Mouse (Mus musculus): Measurements from ENCODE around the gene Tex48.
A peak's percentile ranks its signal among the peaks of the same experiment; 100 is the strongest.

Tex48 gene

DNA sequence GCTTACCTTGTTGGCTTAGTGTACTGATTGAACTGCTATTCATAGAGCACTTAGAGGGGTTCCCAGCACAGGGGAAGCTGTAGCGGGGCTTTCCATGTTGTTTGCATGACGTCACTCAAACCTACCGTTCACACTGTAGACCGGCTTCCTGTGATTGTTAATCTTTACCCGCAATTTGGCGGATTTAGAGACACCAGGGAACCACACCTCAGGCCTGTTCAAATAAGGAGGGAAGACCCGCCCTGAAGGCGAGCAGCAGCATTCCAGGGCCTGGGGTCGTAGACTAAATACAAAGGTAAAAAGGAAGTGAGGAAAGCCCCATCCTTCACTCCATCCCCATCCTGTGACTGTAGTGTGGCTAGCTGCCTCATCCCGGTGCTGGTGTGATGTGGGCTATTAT is 27.0 kb downstream of the Tex48 start:
- DNase-seq (ENCODE audit: low spot score in 2 of 2) = no peak

DNA sequence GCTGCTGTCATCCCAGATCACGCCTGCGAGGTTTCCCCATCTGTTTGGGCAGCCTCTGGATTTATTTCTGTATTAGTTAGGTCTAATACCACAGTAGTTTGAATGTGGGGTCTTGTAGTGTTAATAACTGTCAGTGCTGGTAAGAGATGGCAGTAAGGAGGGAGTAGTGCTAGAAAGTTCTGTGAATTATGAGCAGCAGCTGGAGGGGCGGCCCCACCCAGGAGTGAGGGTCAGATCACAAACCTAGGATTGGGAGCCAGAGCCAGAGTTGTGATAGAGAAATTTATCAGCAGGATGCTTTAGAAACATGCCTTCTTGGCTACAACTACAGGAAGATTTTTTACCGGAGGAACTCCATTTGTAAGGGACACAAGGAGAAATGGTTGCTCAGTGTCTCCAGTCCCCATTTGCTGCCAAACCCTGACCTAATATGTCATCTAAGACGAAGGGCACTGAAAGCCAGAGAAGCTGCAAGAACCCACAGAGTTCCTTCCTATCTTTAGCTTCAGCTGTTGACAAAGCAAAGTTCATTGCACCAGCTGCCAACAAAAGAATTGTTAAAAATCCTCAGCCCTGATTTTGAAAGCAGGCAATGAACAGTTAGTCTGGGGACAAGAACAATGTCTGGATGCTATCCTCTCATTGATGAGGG is 27.6 kb downstream of the Tex48 start:
- no peak for DNase-seq (ENCODE audit: low spot score in 2 of 2)

DNA sequence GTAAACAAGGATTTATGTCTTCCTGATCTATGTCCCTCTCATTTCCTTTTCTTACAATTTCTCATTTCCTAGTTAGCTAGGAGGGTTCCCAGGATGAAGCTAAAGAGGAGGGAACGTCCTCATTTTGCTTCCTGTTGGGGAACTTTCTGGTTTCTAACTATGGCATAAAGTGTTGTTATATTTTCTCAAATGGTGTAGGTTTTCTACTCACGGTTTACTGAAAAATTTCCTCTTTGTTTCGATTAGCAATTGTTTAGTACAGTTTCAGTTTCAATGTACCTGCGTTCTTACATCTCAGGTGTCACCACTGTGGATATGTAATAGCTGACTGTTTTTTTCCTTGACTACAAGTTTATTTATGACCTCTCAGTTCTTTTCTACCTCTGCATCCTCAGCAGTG is 31.7 kb downstream of the Tex48 start:
- no peak for DNase-seq (ENCODE audit: low spot score in 2 of 2)

DNA sequence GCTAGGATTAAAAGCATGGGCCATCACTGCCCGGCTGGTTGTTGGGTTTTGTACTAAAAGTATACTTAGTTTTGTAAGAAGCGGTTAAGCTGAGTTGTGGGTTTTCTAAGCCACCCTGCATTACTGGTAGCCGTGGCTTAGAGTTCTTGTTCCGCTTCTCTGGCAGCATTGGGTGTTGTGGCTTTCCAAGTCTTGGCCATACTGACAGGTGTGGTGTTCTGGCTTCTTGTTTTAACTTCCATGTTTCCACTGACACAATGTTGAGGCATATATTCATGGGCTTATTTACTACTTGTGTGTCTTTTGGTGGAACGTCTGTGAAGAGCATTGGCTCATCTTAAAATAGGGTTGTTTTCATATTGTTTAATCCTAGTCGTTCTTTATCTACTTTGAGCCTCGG is 32.2 kb downstream of the Tex48 start:
- DNase-seq (ENCODE audit: low spot score in 2 of 2) = no peak

DNA sequence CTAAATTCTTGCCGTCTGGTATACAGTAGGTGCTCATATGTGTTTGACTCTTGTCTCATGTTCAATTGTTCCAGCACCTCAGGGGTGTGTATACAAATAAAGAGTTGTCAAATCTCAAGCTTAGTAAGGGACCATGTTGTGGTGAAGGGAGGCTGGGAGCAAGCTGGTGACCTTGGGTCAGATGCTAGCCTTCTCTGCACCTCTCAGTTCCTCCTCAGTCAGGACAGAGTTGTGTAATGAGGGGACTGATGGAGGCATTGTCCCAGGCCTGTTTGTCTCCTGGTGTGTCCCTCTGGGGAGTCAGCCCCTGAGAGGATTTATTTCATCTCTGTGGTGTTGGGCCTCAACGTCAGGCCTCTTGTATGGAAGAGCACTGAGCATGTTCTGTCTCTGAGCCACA is 36.0 kb downstream of the Tex48 start:
- no peak for DNase-seq (ENCODE audit: low spot score in 2 of 2)

DNA sequence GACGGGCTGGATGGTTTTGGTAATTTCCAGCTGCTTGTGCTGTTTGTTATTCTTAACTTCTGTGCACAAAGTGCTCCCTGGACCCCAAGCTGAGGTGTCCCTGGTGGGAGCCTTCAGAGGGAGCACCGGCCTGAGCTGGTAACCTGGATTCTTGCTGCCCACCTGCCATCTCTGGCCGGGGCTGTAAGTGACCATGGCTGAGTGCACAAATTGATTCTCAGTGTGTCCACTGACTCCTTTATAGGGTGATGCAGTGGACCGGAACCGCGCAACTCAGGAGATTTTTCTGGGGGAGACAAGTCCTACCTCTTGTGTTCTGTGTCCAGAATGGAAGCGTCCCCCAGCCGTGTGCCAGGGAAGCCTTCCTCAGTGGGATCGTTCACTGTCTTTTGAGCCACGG is 37.0 kb downstream of the Tex48 start:
- DNase-seq (ENCODE audit: low spot score in 2 of 2) = no peak

DNA sequence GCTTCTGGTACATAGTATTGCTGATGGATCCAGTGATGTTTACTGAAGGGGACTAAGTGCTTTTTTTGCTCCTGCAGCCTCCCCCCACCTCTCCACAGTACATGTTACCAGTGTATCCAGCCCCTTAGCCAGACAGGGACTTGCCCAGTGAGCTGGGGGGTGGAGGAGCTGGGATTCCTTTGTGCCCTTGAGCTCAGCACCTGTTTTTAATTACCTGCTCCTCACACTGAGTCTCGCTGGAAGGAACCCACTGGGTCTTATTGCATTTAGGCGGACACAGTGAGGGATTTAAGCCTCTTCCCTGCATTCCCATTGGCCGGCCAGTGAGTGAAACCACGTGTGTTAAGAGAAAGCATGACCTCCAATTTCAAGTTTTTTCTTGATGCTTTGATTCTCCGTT is 39.6 kb downstream of the Tex48 start:
- no peak for DNase-seq (ENCODE audit: low spot score in 2 of 2)

DNA sequence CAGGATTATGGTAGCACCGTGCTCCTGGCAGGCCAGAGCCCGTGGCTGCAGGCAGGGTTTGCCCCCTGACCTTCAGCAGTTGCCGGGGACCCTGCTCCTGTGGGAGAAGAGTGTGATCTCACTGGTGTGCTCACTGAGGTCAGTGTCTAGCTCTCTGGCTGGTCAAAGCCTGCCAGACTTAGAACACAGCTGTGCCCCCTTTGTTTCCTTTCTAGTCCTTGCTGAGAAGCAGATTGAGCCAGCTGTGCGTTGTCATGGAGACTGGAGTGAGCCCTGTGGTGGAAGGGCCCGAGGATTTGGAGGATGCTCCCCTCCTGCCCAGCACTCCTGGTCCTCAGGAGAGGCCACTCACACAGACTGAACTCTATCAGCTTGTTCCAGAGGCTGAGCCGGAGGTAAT is 42.1 kb downstream of the Tex48 start:
- peak; percentile 47 to 54 for DNase-seq (ENCODE audit: low spot score in 2 of 2)

DNA sequence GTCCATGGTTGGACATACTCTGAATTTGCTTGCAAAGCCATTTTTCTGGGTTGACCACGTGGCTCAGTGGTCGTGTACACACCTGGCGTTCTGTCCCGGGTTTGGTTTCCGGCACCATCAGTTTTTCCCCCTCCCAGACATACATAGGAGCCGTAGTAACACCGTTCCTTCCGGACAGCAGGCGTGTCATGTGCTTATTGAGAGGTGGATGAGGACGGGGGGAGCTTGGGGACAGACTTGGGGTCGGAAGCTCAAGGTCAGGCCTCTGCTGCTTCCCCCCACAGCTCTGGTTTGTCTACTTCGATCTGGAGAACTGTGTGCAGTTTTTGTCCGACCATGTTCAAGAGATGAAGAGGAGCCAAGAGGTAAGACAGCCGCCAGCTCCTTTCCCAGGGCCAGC is 42.6 kb downstream of the Tex48 start:
- no peak for DNase-seq (ENCODE audit: low spot score in 2 of 2)

DNA sequence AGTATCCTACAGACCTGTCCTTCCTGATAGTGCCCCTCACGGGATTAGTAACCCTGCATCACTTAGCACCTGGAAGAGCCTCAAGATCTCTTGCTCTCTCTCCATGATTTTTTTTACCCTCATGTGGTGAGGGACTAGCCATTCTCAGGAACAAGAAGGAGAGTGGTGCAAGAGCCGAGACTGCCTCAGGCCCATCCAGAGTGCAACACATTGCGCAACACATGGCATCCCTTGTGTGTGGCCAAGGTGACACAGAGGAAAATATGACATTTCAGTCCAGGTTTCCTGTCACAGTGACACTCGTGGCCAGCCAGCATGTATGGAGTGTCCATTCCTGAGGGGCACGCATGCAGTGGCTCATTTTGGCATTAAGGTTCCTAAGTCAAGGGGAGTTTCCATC is 49.6 kb downstream of the Tex48 start:
- DNase-seq (ENCODE audit: low spot score in 2 of 2) = no peak

DNA sequence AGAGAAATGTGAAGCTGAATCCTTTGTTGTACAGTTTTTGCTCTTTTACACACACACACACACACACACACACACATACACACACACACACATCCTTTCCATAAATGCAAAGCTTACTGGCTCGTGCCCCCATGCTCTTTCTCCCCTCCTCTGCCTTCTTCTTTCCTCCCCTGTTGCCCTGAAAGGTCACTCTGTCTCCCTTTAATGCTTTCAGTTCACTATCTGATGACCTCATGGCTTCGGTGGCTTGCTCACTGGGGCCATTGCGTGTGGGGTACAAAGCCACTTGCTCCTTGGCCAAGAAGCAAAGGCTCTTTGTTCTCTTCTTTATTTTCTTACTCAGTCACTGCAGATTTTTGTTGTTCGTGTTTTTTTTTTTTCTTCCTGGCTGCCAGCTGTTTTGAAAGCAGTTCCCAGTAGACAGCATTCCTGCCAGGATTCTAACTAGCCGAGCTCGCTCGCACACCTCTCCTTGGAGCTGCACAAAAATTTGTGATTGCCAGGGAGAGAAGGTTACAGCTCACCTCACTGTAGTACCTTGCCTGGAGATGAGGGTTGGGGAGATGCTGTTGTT is 51.9 kb downstream of the Tex48 start:
- no peak for DNase-seq (ENCODE audit: low spot score in 2 of 2)

DNA sequence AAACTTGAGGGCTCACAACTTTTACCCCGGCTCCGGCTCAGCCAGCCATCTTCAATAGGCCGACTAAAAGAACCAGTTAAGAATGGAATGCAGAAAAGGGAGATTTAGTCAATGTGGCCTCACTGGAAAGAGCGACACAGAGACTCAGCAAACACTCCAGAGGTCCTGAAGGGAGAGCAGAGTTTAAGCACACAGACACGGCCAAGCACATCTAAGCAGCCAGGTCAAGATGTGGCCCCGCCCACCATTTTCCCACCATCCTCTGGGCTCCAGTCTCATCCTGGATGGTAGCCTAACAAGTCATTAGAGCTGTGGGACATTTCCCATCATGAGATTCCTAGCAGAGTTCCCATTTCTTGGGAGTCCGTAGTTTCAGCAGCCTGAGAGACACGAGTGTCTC is 52.9 kb downstream of the Tex48 start:
- no peak for DNase-seq (ENCODE audit: low spot score in 2 of 2)

DNA sequence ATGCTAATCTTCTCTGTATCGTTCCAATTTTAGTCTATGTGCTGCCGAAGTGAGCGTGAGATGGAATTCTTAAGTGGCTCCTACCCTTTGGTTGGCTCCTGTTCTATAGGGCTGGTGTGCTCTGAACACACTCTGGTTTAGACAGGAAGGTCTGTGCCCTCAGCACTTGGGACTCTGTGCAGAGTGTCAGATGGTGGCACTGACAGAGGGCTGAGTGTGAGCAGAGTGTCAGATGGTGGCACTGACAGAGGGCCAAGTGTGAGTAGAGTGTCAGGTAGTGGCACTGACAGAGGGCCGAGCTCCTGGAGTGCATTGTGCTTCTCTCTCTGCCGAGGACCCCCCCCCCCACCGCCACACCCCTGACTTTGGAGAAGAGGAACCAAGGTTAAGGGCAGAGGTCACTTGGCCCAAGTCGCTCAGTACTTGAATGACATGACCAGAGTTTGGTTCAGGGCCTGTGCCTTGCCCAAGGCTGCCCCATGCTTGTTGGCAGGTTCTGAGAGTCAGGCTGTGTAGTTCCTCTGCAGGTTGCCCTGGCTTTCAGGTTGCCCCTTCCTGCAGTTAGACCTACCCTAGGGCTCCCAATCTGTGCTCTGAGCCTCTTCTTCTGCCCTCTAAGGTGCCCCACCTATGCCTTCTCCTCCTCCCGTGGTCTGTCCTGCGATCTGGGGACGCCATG is 54.4 kb downstream of the Tex48 start:
- DNase-seq (ENCODE audit: low spot score in 2 of 2) = no peak

DNA sequence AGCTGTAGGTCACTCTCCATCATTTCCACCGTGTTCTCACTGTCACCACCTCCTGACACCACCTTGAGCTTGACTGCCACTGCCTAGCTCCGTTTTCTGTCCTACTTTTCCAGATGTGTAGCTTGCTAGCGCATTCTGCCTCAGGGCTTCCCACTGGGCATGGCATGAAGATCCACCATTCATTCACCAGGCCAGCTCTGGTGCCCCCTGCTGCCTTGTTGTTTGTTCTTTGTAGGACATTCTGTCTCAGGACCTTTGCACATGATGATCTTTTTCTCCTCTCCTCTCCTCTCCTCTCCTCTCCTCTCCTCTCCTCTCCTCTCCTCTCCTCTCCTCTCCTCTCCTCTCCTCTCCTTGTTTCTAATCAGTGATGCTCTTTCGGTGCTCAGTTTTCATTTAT is 59.5 kb downstream of the Tex48 start:
- no peak for DNase-seq (ENCODE audit: low spot score in 2 of 2)

DNA sequence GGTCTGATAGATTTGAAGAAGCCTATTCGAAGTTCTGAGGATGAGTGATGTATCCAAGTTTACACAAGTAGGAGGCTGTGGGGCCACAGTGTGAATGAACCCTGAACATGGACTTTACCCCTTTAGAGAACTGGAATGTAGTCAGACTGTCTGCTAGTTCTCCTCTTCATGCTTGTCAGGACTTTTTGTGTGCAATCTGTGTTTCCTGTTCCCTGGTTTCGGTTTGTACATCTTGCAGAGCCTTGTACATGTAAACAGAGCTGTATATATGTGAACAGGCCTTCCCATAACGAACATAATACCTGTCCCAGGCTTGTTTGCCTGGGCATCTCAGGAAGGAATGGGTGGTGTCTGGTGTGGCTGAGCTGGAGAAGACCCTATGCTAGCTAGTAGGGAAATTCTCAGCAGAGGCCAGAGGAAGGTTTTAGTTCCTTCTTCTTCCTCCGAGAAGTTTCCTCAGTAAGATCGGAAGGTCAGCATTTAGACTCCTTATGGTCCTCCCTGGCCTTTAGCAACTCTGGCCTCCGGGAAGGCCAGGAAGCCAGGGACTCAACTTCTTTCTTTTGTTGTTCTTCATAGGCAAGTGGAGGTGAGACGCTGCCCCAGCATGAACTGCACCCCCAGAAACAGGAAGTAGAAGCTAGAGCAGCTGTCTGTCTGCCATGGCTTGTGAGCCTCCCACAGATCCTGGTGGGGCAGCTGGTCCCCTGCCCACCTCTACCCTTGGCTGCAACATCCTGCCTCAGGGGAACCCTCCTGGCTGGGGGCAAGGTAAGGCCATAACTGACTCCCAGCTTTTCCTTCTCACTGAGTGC is 60.2 kb downstream of the Tex48 start:
- DNase-seq (ENCODE audit: low spot score in 2 of 2) = peak in 1 of 2 experiments; percentile 31

DNA sequence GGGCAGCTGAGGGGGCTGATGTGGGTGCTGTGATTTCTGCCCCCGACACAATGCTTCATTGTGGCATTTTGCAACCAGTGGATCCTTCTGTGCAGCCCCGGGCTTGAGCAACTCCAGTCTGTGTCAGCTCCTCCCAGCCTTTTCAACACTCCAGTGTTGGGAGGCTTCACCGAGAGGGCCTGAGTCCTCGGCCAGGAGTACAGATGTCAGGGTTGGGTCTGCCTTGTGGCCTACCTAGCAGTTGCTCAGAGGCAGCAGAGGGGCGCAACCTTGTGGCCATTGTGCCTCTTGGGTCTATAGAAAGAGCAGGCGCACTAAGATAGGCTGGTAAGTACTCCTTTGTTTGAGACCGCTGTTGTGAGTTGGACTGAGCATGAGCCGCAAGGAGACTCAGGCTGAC is 62.1 kb downstream of the Tex48 start:
- DNase-seq (ENCODE audit: low spot score in 2 of 2) = no peak

DNA sequence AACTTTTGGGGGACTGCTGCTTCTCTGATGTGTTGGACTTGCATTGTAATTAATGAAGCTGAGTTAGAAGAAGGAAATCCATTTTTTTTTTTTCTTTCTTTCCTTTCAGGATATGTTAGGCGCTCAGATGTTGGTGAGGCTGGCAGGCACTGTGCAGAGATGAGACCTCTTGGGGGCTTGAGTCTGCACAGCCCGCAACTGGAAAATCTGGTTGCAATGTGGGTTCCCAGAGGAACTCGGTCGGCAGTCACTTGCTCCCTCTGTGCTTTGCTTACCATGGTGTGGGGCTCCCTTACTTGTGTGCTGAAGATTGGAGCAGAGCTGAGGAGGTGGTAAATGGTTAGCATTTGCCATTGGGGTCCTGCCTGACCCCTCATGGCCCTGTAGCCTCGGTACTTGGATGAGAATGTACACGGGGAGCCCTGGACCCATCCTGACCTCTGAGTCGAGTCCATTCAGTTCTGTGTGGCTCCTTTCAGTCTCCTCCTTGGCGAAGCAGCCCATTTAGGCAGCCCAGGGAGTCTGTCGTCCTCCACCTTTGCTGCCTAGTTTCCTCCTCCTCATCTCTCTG is 63.0 kb downstream of the Tex48 start:
- DNase-seq (ENCODE audit: low spot score in 2 of 2) = peak in 1 of 2 experiments; percentile 30

DNA sequence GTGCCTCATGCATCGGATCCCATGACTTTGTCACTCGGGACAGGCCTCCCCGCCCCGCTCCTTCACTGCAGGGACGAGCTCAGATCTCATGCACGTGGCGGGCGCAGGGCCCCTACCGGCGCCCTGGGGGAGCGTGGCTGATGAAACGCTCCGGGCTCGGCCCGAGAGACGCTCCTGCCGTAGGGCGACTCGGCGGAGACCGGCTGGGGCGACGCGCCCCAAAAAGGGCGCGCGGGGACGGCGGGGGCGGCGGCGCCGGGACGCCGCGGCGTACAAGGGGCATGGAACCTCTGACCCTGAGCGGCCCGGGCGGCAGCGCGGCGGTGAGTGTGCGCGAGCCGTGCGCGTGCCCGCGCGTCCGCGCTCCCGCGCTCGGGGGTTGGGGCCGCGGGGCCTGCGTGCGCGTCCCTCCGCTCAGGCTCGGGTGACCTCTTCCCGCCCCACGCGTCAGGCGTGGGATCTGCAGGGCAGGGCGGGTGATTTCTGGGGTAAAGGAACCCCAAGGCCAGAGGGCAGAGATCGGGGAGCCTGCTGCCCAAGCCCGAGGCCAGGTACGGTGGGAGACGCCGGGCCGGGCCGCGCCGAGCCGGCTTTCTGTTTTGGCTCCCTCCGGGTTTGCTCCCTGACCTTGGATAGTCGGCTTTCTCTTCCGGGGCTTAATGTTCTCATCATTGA is 63.7 kb downstream of the Tex48 start, which contains the start of gene Tmem268:
Tmem268 (plus strand) TSS at position 375 of the 675 bp plus-strand sequence.
- peak; percentile 73 to 75 for DNase-seq (ENCODE audit: low spot score in 2 of 2)

DNA sequence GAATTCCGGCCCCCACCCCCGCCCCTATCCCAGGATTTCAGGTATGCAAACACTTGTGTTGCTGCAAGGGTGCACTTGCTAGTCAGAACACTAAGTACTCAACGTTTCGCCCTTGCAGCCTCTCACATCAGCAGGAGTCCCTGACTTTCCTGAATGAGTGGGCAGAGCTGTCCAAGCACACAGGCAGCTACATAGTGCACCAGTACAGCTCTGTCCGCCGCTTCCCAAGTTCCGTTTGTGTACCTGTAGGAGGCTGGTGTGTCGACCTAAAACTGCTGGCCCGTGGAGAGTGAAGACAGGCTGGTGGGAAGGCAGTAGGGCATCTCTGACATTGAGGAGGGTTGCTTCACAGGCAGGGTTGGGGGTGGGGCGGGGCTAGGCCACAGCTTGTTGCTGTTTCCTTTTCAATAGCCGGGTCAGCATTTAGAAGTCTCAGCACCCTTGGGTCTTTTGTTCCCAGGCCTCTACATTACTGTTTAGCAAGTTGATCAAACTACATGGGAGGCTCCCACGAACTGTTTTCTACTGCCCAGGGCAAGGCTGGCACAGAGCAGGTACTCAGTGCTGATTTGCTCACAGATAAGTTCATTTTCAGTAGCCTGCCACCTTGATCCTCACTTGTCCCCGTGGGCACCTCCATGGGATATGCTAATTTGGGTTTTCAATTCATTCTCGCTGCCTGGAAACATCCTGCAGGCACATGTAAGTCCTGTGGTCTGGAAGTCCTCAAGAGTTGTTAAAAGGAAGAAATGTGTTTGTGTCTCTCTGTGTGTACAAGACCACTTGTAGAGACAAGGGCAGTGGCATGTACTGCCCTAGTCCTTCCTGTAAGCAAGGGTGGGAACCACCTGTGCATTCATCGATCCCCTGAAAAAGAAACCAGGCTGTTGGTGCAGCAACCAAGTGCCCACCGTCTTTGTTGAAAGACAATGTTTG is 64.8 kb downstream of the Tex48 start:
- peak in 1 of 2 experiments; percentile 31 for DNase-seq (ENCODE audit: low spot score in 2 of 2)
